Comparison of ENCODE assay signal across 37 mouse cellular contexts in the genomic region with DNA sequence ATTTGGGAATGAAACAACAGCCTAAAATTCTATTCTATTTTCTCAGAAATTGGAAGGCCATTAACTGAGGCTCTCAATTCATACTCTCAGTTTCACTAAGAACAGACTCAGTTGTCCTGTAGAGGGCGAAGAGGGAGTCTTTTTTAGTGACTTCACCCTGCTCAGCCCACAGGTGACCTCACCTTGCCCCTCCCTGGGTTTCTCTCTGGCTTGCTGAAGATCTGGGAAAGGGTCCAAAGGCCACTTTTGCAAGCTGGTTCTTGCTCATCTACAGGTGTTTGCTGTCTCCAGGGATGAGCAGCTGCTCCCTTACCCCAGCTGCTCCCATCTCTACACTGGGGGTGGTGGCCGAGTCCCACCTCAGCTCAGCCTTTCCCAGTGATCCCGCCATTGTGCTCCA. TPM values are rescaled to one million over a fixed set of nuclear protein-coding genes. Genes with fewer than 3 reads are reported as not detected.
DNase-seq lines count a peak whose midpoint lies in the region; ATAC-seq and TF ChIP-seq lines count a peak whose summit lies in the region.
"Had no signal": no experiment of that assay in that cellular context is flagged by ENCODE, and none has a peak within 500 bp of the region (broad histone marks: within the 10 kb centered on the region; RNA-seq: fewer than 3 reads in every experiment).

No protein-coding gene starts in this region.

- no peak for TF ChIP-seq EP300 in liver, postnatal 0 days (IDR thresholded peaks at IDR 0.05; ENCODE audit: low read depth)

- H3K4me2 ChIP-seq in liver, embryonic 13.5 days: peak overlapping the region; percentile 51
- H3K4me2 ChIP-seq in liver, postnatal 0 days (ENCODE audit: low read depth, low read length): no peak overlapping the region
- no peak overlapping the region for H3K4me2 ChIP-seq in intestine, embryonic 14.5 days (ENCODE audit: low read length)
- H3K4me2 ChIP-seq in liver, embryonic 16.5 days (ENCODE audit: low read depth, low read length): peak overlapping the region; percentile 50; the same call in 1 of the 2 replicates
- H3K4me2 ChIP-seq: embryonic facial prominence, embryonic 13.5 days; midbrain, embryonic 13.5 days; neural tube, embryonic 13.5 days had no signal

- H3K9me3 ChIP-seq in liver, embryonic 13.5 days (replicated peaks): no peaks in the 10 kb centered on the region
- no peaks in the 10 kb centered on the region for H3K9me3 ChIP-seq in liver, postnatal 0 days (ENCODE audit: low read length)
- no peaks in the 10 kb centered on the region for H3K9me3 ChIP-seq in intestine, embryonic 14.5 days (ENCODE audit: control insufficient read depth, low read length)
- H3K9me3 ChIP-seq in liver, embryonic 16.5 days (replicated peaks; ENCODE audit: control insufficient read depth, low read length): no peaks in the 10 kb centered on the region
- H3K9me3 ChIP-seq: embryonic facial prominence, embryonic 13.5 days; hindbrain, embryonic 10.5 days; midbrain, embryonic 13.5 days; neural tube, embryonic 13.5 days had no signal

- H3K36me3 ChIP-seq in liver, embryonic 13.5 days: no peaks in the 10 kb centered on the region
- no peaks in the 10 kb centered on the region for H3K36me3 ChIP-seq in liver, postnatal 0 days (replicated peaks; ENCODE audit: insufficient read depth, low read length)
- H3K36me3 ChIP-seq in intestine, embryonic 14.5 days (ENCODE audit: control insufficient read depth, insufficient read depth, low read length): no peaks in the 10 kb centered on the region
- no peaks in the 10 kb centered on the region for H3K36me3 ChIP-seq in liver, embryonic 16.5 days (ENCODE audit: control insufficient read depth, insufficient read depth)
- H3K36me3 ChIP-seq: embryonic facial prominence, embryonic 13.5 days; hindbrain, embryonic 10.5 days; midbrain, embryonic 13.5 days; neural tube, embryonic 13.5 days had no signal

- H3K4me3 ChIP-seq in liver, embryonic 13.5 days (replicated peaks): no peak overlapping the region
- H3K4me3 ChIP-seq in liver, postnatal 0 days (ENCODE audit: low read depth, low read length): no peak overlapping the region
- H3K4me3 ChIP-seq in bone marrow, adult 2 months (replicated peaks; ENCODE audit: control insufficient read depth, low read depth, low read length): no peak overlapping the region
- no peak overlapping the region for H3K4me3 ChIP-seq in intestine, embryonic 14.5 days (ENCODE audit: low read depth, low read length)
- no peak overlapping the region for H3K4me3 ChIP-seq in liver, embryonic 16.5 days (ENCODE audit: low read depth, low read length)
- H3K4me3 ChIP-seq: embryonic facial prominence, embryonic 13.5 days; gastrocnemius, adult 2 months; hindbrain, embryonic 10.5 days; midbrain, embryonic 13.5 days; neural tube, embryonic 13.5 days had no signal

- peak overlapping the region; percentile 48 for H3K9ac ChIP-seq in liver, embryonic 13.5 days
- no peak overlapping the region for H3K9ac ChIP-seq in liver, postnatal 0 days (replicated peaks)
- no peak overlapping the region for H3K9ac ChIP-seq in intestine, embryonic 14.5 days (ENCODE audit: low read length)
- H3K9ac ChIP-seq in liver, embryonic 16.5 days (ENCODE audit: low read depth, low read length): no peak overlapping the region
- H3K9ac ChIP-seq: embryonic facial prominence, embryonic 13.5 days; midbrain, embryonic 13.5 days; neural tube, embryonic 13.5 days had no signal

- peaks cover 78% of the 10 kb centered on the region for H3K4me1 ChIP-seq in liver, embryonic 13.5 days (replicated peaks)
- peaks cover 43% of the 10 kb centered on the region for H3K4me1 ChIP-seq in liver, postnatal 0 days (ENCODE audit: insufficient read depth)
- H3K4me1 ChIP-seq in bone marrow, adult 2 months (ENCODE audit: control insufficient read depth, insufficient read depth, low read length): peaks cover 10% of the 10 kb centered on the region
- no peaks in the 10 kb centered on the region for H3K4me1 ChIP-seq in intestine, embryonic 14.5 days (replicated peaks; ENCODE audit: control insufficient read depth, insufficient read depth, low read length)
- peaks cover 61% of the 10 kb centered on the region for H3K4me1 ChIP-seq in liver, embryonic 16.5 days (ENCODE audit: control insufficient read depth, low read depth, low read length)
- H3K4me1 ChIP-seq: embryonic facial prominence, embryonic 13.5 days; hindbrain, embryonic 10.5 days; midbrain, embryonic 13.5 days; neural tube, embryonic 13.5 days had no signal

- intact Hi-C loops in left cerebral cortex, postnatal 25 days (cut with DNase I): no loop called here

- peak overlapping the region; percentile 75 for H3K27ac ChIP-seq in liver, embryonic 13.5 days
- H3K27ac ChIP-seq in liver, postnatal 0 days (ENCODE audit: low read depth): no peak overlapping the region
- peak overlapping the region; percentile 49; the same call in 1 of the 2 replicates for H3K27ac ChIP-seq in bone marrow, adult 2 months (ENCODE audit: control insufficient read depth, insufficient read depth, low read depth, low read length, poor library complexity)
- H3K27ac ChIP-seq in intestine, embryonic 14.5 days (ENCODE audit: low read depth): no peak overlapping the region
- peak overlapping the region; percentile 13; the same call in 1 of the 2 replicates for H3K27ac ChIP-seq in liver, embryonic 16.5 days (ENCODE audit: low read length)
- H3K27ac ChIP-seq: embryonic facial prominence, embryonic 13.5 days; gastrocnemius, adult 2 months; hindbrain, embryonic 10.5 days; midbrain, embryonic 13.5 days; neural tube, embryonic 13.5 days had no signal

- no peak for DNase-seq in liver, embryonic 13.5 days
- DNase-seq in liver, postnatal 0 days: no peak
- no peak for DNase-seq in intestine, embryonic 14.5 days (ENCODE audit: low spot score)
- DNase-seq in cerebellum, postnatal 10 days: no peak
- no peak for DNase-seq in Muller cell, postnatal 12 days (ENCODE audit: inconsistent ontology term)
- DNase-seq in left cerebral cortex, postnatal 25 days (ENCODE audit: low spot score in 2 of 2): no peak
- DNase-seq: adrenal gland, postnatal 14 days; B cell, adult 2 months; cerebellum, adult 11-12 months; cerebellum, adult 9-11 months; gastrocnemius, adult 2 months; heart, postnatal 14 days; kidney, adult 11 months; kidney, postnatal 10 days; lung, postnatal 4 days had no signal

- TF ChIP-seq CTCF in liver, postnatal 0 days (IDR thresholded peaks at IDR 0.05; ENCODE audit: low read depth): no peak; the same call in 1 of the 2 replicates
- no peak for TF ChIP-seq CTCF in bone marrow, adult 2 months (IDR thresholded peaks at IDR 0.05; ENCODE audit: control insufficient read depth, insufficient read depth, low read length)

- 74% methylated on average over 3 of the region's 3 CpGs for WGBS in liver, embryonic 13.5 days (ENCODE audit: insufficient replicate concordance)
- WGBS in liver, postnatal 0 days (ENCODE audit: insufficient replicate concordance): 84% methylated on average over 3 of the region's 3 CpGs
- 83% methylated on average over 3 of the region's 3 CpGs for WGBS in bone marrow, adult 2 months
- WGBS in intestine, embryonic 14.5 days: 63% methylated on average over 3 of the region's 3 CpGs
- WGBS in liver, embryonic 16.5 days (ENCODE audit: insufficient replicate concordance): 82% methylated on average over 3 of the region's 3 CpGs

- no peaks in the 10 kb centered on the region for H3K27me3 ChIP-seq in liver, embryonic 13.5 days
- H3K27me3 ChIP-seq in liver, postnatal 0 days (ENCODE audit: insufficient read depth, low read length): no peaks in the 10 kb centered on the region
- H3K27me3 ChIP-seq in intestine, embryonic 14.5 days (replicated peaks; ENCODE audit: control insufficient read depth, insufficient read depth, low read length): no peaks in the 10 kb centered on the region
- H3K27me3 ChIP-seq in liver, embryonic 16.5 days (ENCODE audit: control insufficient read depth, insufficient read depth, low read depth, low read length): no peaks in the 10 kb centered on the region
- H3K27me3 ChIP-seq: CH12.LX; embryonic facial prominence, embryonic 13.5 days; midbrain, embryonic 13.5 days; neural tube, embryonic 13.5 days; Patski had no signal

- no peak for TF ChIP-seq POLR2A in bone marrow, adult 2 months (IDR thresholded peaks at IDR 0.05; ENCODE audit: borderline replicate concordance, control insufficient read depth, low read depth, low read length)

- ATAC-seq in liver, embryonic 13.5 days (ENCODE audit: low read depth): no peak
- ATAC-seq in liver, postnatal 0 days: no peak
- peak; percentile 30; the same call in 1 of the 2 replicates for ATAC-seq in intestine, embryonic 14.5 days (replicated peaks; ENCODE audit: low FRiP score, low TSS enrichment, low read depth)
- no peak for ATAC-seq in liver, embryonic 16.5 days (ENCODE audit: low read depth)
- ATAC-seq: forebrain, embryonic 16.5 days; hindbrain, embryonic 16.5 days; lung, postnatal 0 days; midbrain, embryonic 13.5 days; Patski had no signal

RNA-seq across cellular contexts. Expression of a gene that starts 8.4 kb away (rescaled TPM):
- not detected in 2 replicates for polyA plus RNA-seq in liver, embryonic 13.5 days (2015; fragmentation: Nextera tagmentation; extraction: Ambion mirVana)
- not detected in 2 replicates for polyA plus RNA-seq in liver, postnatal 0 days (2015; fragmentation: Nextera tagmentation; extraction: Ambion mirVana)
- polyA plus RNA-seq in bone marrow, adult 2 months (2011; ENCODE audit: insufficient read depth, insufficient read length, low replicate concordance, missing spikeins): not detected in 2 replicates
- not detected in 2 replicates for polyA plus RNA-seq in intestine, embryonic 14.5 days (2014; fragmentation: Nextera tagmentation; extraction: Ambion mirVana)
- not detected in 2 replicates for polyA plus RNA-seq in liver, embryonic 16.5 days (2015; fragmentation: Nextera tagmentation; extraction: Ambion mirVana)
- total RNA-seq in left cerebral cortex, postnatal 25 days (2021): not detected
- total RNA-seq: adrenal gland, postnatal 14 days; CH12.LX; common myeloid progenitor, adult 5-6 weeks; ES-E14; gastrocnemius, adult 2 months; gastrocnemius, postnatal 4 days; heart, postnatal 14 days; layer of hippocampus, postnatal 36 days; left cerebral cortex, postnatal 10 days; liver, adult 2 months; megakaryocyte-erythroid progenitor cell, adult 5-6 weeks had no signal
- polyA plus RNA-seq: embryonic facial prominence, embryonic 13.5 days; forebrain, embryonic 11.5 days; forebrain, embryonic 16.5 days; heart, embryonic 14.5 days; hindbrain, embryonic 10.5 days; hindbrain, embryonic 16.5 days; large intestine, adult 2 months; limb, embryonic 11.5 days; liver, adult 2 months; lung, postnatal 0 days; midbrain, embryonic 13.5 days; neural tube, embryonic 13.5 days; Patski had no signal

RNA-seq across cellular contexts. Expression of a gene that starts 24.8 kb away (rescaled TPM):
- not detected in 2 replicates for polyA plus RNA-seq in liver, embryonic 13.5 days (2015; fragmentation: Nextera tagmentation; extraction: Ambion mirVana)
- not detected in 2 replicates for polyA plus RNA-seq in liver, postnatal 0 days (2015; fragmentation: Nextera tagmentation; extraction: Ambion mirVana)
- polyA plus RNA-seq in bone marrow, adult 2 months (2011; ENCODE audit: insufficient read depth, insufficient read length, low replicate concordance, missing spikeins): not detected in 2 replicates
- polyA plus RNA-seq in intestine, embryonic 14.5 days (2014; fragmentation: Nextera tagmentation; extraction: Ambion mirVana): not detected in 2 replicates
- not detected in 2 replicates for polyA plus RNA-seq in liver, embryonic 16.5 days (2015; fragmentation: Nextera tagmentation; extraction: Ambion mirVana)
- not detected for total RNA-seq in left cerebral cortex, postnatal 25 days (2021)
- total RNA-seq: adrenal gland, postnatal 14 days; CH12.LX; ES-E14; gastrocnemius, adult 2 months; heart, postnatal 14 days; layer of hippocampus, postnatal 36 days; left cerebral cortex, postnatal 10 days; liver, adult 2 months; megakaryocyte-erythroid progenitor cell, adult 5-6 weeks had no signal
- polyA plus RNA-seq: forebrain, embryonic 11.5 days; forebrain, embryonic 16.5 days; heart, embryonic 14.5 days; hindbrain, embryonic 10.5 days; large intestine, adult 2 months; limb, embryonic 11.5 days; liver, adult 2 months; lung, postnatal 0 days; midbrain, embryonic 13.5 days; neural tube, embryonic 13.5 days; Patski had no signal

RNA-seq across cellular contexts. Expression of a gene that starts 55.7 kb away (rescaled TPM):
- polyA plus RNA-seq in liver, embryonic 13.5 days (2015; fragmentation: Nextera tagmentation; extraction: Ambion mirVana): 53.6 and 66.0 TPM in 2 replicates
- polyA plus RNA-seq in liver, postnatal 0 days (2015; fragmentation: Nextera tagmentation; extraction: Ambion mirVana): 44.9 and 46.5 TPM in 2 replicates
- 65.0 and 81.1 TPM in 2 replicates for polyA plus RNA-seq in bone marrow, adult 2 months (2011; ENCODE audit: insufficient read depth, insufficient read length, low replicate concordance, missing spikeins)
- polyA plus RNA-seq in intestine, embryonic 14.5 days (2014; fragmentation: Nextera tagmentation; extraction: Ambion mirVana): 83.5 and 86.4 TPM in 2 replicates
- polyA plus RNA-seq in liver, embryonic 16.5 days (2015; fragmentation: Nextera tagmentation; extraction: Ambion mirVana): 57.6 and 59.3 TPM in 2 replicates
- total RNA-seq in left cerebral cortex, postnatal 25 days (2021): 10 to 100 TPM; 44.0 to 50.3 TPM

RNA-seq across cellular contexts. Expression of a gene that starts 55.7 kb away (rescaled TPM):
- polyA plus RNA-seq in liver, embryonic 13.5 days (2015; fragmentation: Nextera tagmentation; extraction: Ambion mirVana): not detected in 2 replicates
- polyA plus RNA-seq in liver, postnatal 0 days (2015; fragmentation: Nextera tagmentation; extraction: Ambion mirVana): 0.08 TPM in 1 of 2 replicates, not detected in the other
- polyA plus RNA-seq in bone marrow, adult 2 months (2011; ENCODE audit: insufficient read depth, insufficient read length, low replicate concordance, missing spikeins): not detected in 2 replicates
- 6.7 and 9.2 TPM in 2 replicates for polyA plus RNA-seq in intestine, embryonic 14.5 days (2014; fragmentation: Nextera tagmentation; extraction: Ambion mirVana)
- polyA plus RNA-seq in liver, embryonic 16.5 days (2015; fragmentation: Nextera tagmentation; extraction: Ambion mirVana): 0.30 TPM in 1 of 2 replicates, not detected in the other
- total RNA-seq in left cerebral cortex, postnatal 25 days (2021): not detected
- total RNA-seq: adrenal gland, postnatal 14 days; common myeloid progenitor, adult 5-6 weeks; ES-E14; gastrocnemius, adult 2 months; gastrocnemius, postnatal 4 days; heart, postnatal 14 days; layer of hippocampus, postnatal 36 days; left cerebral cortex, postnatal 10 days; liver, adult 2 months; megakaryocyte-erythroid progenitor cell, adult 5-6 weeks had no signal
- polyA plus RNA-seq: embryonic facial prominence, embryonic 13.5 days; forebrain, embryonic 11.5 days; heart, embryonic 14.5 days; hindbrain, embryonic 16.5 days; limb, embryonic 11.5 days; liver, adult 2 months; lung, postnatal 0 days; midbrain, embryonic 13.5 days; neural tube, embryonic 13.5 days; Patski had no signal

RNA-seq across cellular contexts. Expression of a gene that starts 58.2 kb away (rescaled TPM):
- not detected in 2 replicates for polyA plus RNA-seq in liver, embryonic 13.5 days (2015; fragmentation: Nextera tagmentation; extraction: Ambion mirVana)
- not detected in 2 replicates for polyA plus RNA-seq in liver, postnatal 0 days (2015; fragmentation: Nextera tagmentation; extraction: Ambion mirVana)
- polyA plus RNA-seq in bone marrow, adult 2 months (2011; ENCODE audit: insufficient read depth, insufficient read length, low replicate concordance, missing spikeins): 1.6 TPM in 1 of 2 replicates, not detected in the other
- polyA plus RNA-seq in intestine, embryonic 14.5 days (2014; fragmentation: Nextera tagmentation; extraction: Ambion mirVana): not detected in 2 replicates
- polyA plus RNA-seq in liver, embryonic 16.5 days (2015; fragmentation: Nextera tagmentation; extraction: Ambion mirVana): not detected in 2 replicates
- total RNA-seq in left cerebral cortex, postnatal 25 days (2021): not detected
- total RNA-seq: adrenal gland, postnatal 14 days; CH12.LX; common myeloid progenitor, adult 5-6 weeks; ES-E14; gastrocnemius, adult 2 months; layer of hippocampus, postnatal 36 days; left cerebral cortex, postnatal 10 days; liver, adult 2 months; megakaryocyte-erythroid progenitor cell, adult 5-6 weeks had no signal
- polyA plus RNA-seq: forebrain, embryonic 11.5 days; forebrain, embryonic 16.5 days; heart, embryonic 14.5 days; hindbrain, embryonic 16.5 days; large intestine, adult 2 months; liver, adult 2 months; midbrain, embryonic 13.5 days; neural tube, embryonic 13.5 days had no signal

Comparison
In these comparisons a context has a peak if more than half of its experiments do, and no peak if none do; other contexts are left out.
1. H3K27ac ChIP-seq: peak in liver, embryonic 13.5 days (single experiment), bone marrow, adult 2 months (single experiment) and liver, embryonic 16.5 days (single experiment); none in liver, postnatal 0 days (single experiment) and intestine, embryonic 14.5 days (single experiment).
2. H3K4me2 ChIP-seq: peak in liver, embryonic 13.5 days (single experiment) and liver, embryonic 16.5 days (single experiment); none in liver, postnatal 0 days (single experiment) and intestine, embryonic 14.5 days (single experiment).